Mouse (Mus musculus) midbrain, embryonic 15.5 days (tissue): ENCODE data around the gene Gm732. TPM values are rescaled to one million over a fixed set of nuclear protein-coding genes. Genes with fewer than 3 reads are reported as not detected.

ENCODE experiments used
- ATAC-seq: fragments of 200-750 bp; cut with Nextera tagmentation; replicated peaks from 2 replicates; pipeline ENCODE4 v1.8.0; 2017; ENCODE audit warnings: moderate TSS enrichment
- H3K27ac ChIP-seq: fragments of 300-500 bp; sonication (generic); 2 replicates; pipeline ENCODE4 v1.5.1; 2015; ENCODE audit warnings: mild to moderate bottlenecking, inconsistent platforms
- H3K27me3 ChIP-seq: fragments of 300-500 bp; sonication (generic); replicated peaks from 2 replicates; pipeline ENCODE4 v1.6.1; 2015; ENCODE audit warnings: inconsistent platforms
- H3K36me3 ChIP-seq: fragments of 300-500 bp; sonication (generic); replicated peaks from 2 replicates; pipeline ENCODE4 v1.6.1; 2015; ENCODE audit warnings: inconsistent platforms
- H3K4me1 ChIP-seq: fragments of 300-500 bp; sonication (generic); 2 replicates; pipeline ENCODE4 v1.6.1; 2015; ENCODE audit warnings: inconsistent platforms
- H3K4me2 ChIP-seq: fragments of 300-500 bp; sonication (generic); 2 replicates; pipeline ENCODE4 v1.6.1; 2015; ENCODE audit warnings: inconsistent platforms, mild to moderate bottlenecking, moderate library complexity
- H3K4me3 ChIP-seq: fragments of 300-500 bp; sonication (generic); 2 replicates; pipeline ENCODE4 v1.5.1; 2015; ENCODE audit warnings: mild to moderate bottlenecking, inconsistent platforms
- H3K9ac ChIP-seq: fragments of 300-500 bp; sonication (generic); 2 replicates; pipeline ENCODE4 v1.6.1; 2015; ENCODE audit warnings: mild to moderate bottlenecking, inconsistent platforms
- H3K9me3 ChIP-seq: fragments of 300-500 bp; sonication (generic); 2 replicates; pipeline ENCODE4 v1.6.1; 2016; ENCODE audit warnings: inconsistent platforms
- WGBS: fragments of 180-500 bp; shearing (Covaris S2); methylation state at CpG from one replicate; pipeline ENCODE4 v1.1.7; 2015; ENCODE audit warnings: mixed read lengths; 5-methylcytosine and 5-hydroxymethylcytosine counted together
- polyA plus RNA-seq: library from polyadenylated mRNA; unstranded; fragments of >200 nt; fragmentation: Nextera tagmentation; extraction: Ambion mirVana; gene quantifications from 2 replicates; pipeline ENCODE4 v1.2.1, GENCODE M21; 2015

Gene Gm732
- not detected in 2 replicates for polyA plus RNA-seq

DNA sequence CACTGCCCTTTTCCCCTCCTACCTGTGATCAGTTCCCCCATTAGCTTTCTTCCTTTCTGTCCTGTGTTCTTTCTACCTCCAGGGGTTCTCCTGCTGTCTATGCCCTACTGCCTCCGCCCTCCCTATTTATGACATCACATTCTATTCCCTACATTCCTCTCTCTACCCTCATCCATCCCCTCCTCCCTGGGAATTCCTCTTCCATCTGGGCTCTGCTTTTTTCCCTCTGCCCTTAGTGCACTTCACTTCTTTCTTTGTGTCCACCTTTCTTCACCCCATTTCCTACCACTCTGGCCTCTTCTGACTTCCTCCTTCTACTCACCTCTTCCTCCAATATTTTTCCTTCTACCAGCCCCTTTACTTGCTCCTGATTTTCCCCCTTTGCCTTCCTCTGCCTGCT, at the start of gene Gm732:
Gm732 (minus strand) TSS at position 101 of the 400 bp plus-strand sequence.
- H3K4me2 ChIP-seq: no peak within 1 kb of the TSS
- no peak within 1 kb of the TSS for H3K9ac ChIP-seq
- no peak within 1 kb of the TSS for H3K4me3 ChIP-seq
- H3K36me3 ChIP-seq: no peaks in the 10 kb centered on the region
- no peaks in the 10 kb centered on the region for H3K4me1 ChIP-seq
- H3K27ac ChIP-seq: no peak within 1 kb of the TSS
- H3K9me3 ChIP-seq: no peaks in the 10 kb centered on the region
- no peaks in the 10 kb centered on the region for H3K27me3 ChIP-seq
- no peak for ATAC-seq
- 87% methylated on average over 1 of the region's 1 CpGs for WGBS

Other genes starting within 250 kb of the Gm732 start
- 0.17 TPM in 1 of 2 replicates, not detected in the other for gene Tent5d, start 155.9 kb downstream of the Gm732 start, polyA plus RNA-seq
- 17.8 and 19.0 TPM in 2 replicates for gene 2610002M06Rik, start 132.1 kb downstream of the Gm732 start, polyA plus RNA-seq